Mouse (Mus musculus) heart, embryonic 11.5 days (tissue): Measurements from ENCODE around the gene Myo16. TPM values are rescaled to one million over a fixed set of nuclear protein-coding genes. Genes with fewer than 3 reads are reported as not detected.

Experiments used
- ATAC-seq: fragments of 200-750 bp; cut with Nextera tagmentation; replicated peaks from 2 replicates; pipeline ENCODE4 v1.8.0; 2017; ENCODE audit warnings: moderate library complexity; ENCODE audit not compliant: insufficient number of reproducible peaks, low FRiP score, low TSS enrichment
- H3K27ac ChIP-seq: fragments of 300-500 bp; sonication (generic); 2 replicates; pipeline ENCODE4 v1.5.1; 2014; ENCODE audit warnings: mild to moderate bottlenecking, low read depth, low read length
- H3K27me3 ChIP-seq: fragments of 300-500 bp; sonication (generic); 2 replicates; pipeline ENCODE4 v1.6.1; 2014; ENCODE audit warnings: mild to moderate bottlenecking, low read length, mixed read lengths; ENCODE audit not compliant: control insufficient read depth, insufficient read depth
- H3K36me3 ChIP-seq: fragments of 300-500 bp; sonication (generic); 2 replicates; pipeline ENCODE4 v1.6.1; 2014; ENCODE audit warnings: mild to moderate bottlenecking, low read length, moderate library complexity, mixed read lengths; ENCODE audit not compliant: control insufficient read depth, insufficient read depth
- H3K4me1 ChIP-seq: fragments of 300-500 bp; sonication (generic); 2 replicates; pipeline ENCODE4 v1.6.1; 2014; ENCODE audit warnings: low read length; ENCODE audit not compliant: control insufficient read depth, insufficient read depth
- H3K4me2 ChIP-seq: fragments of 300-500 bp; sonication (generic); 2 replicates; pipeline ENCODE4 v1.6.1; 2014; ENCODE audit warnings: mild to moderate bottlenecking, moderate library complexity
- H3K4me3 ChIP-seq: fragments of 300-500 bp; sonication (generic); 2 replicates; pipeline ENCODE4 v1.5.1; 2014; ENCODE audit warnings: low read depth, low read length
- H3K9ac ChIP-seq: fragments of 300-500 bp; sonication (generic); 2 replicates; pipeline ENCODE4 v1.6.1; 2014; ENCODE audit warnings: mild to moderate bottlenecking, low read depth, low read length, moderate library complexity
- H3K9me3 ChIP-seq: fragments of 300-500 bp; sonication (generic); replicated peaks from 2 replicates; pipeline ENCODE4 v1.6.1; 2016; ENCODE audit warnings: low read length; ENCODE audit not compliant: control insufficient read depth
- WGBS: fragments of 180-500 bp; shearing (Covaris S2); extraction: QIAGEN DNeasy Blood & Tissue Kit; methylation state at CpG from one replicate; pipeline ENCODE4 v1.1.7; 2014; ENCODE audit not compliant: insufficient replicate concordance; 5-methylcytosine and 5-hydroxymethylcytosine counted together
- polyA plus RNA-seq: library from polyadenylated mRNA; unstranded; fragments of >200 nt; fragmentation: Nextera tagmentation; extraction: Ambion mirVana; gene quantifications from 2 replicates; pipeline ENCODE4 v1.2.1, GENCODE M21; 2014

Gene Myo16
- polyA plus RNA-seq, 1 experiment from 2014 or later: 2.5 TPM

GRCm38 (mm10) chr8:10303061-10303460 is 149.3 kb downstream of the Myo16 start:
- no peaks in the 10 kb centered on the region for H3K9me3 ChIP-seq
- H3K27ac ChIP-seq: no peak overlapping the region
- ATAC-seq: no peak
- WGBS: 68% methylated on average over 4 of the region's 4 CpGs
- H3K36me3 ChIP-seq: no peaks in the 10 kb centered on the region
- H3K9ac ChIP-seq: no peak overlapping the region
- no peaks in the 10 kb centered on the region for H3K4me1 ChIP-seq
- no peaks in the 10 kb centered on the region for H3K27me3 ChIP-seq
- no peak overlapping the region for H3K4me2 ChIP-seq
- H3K4me3 ChIP-seq: no peak overlapping the region

DNA sequence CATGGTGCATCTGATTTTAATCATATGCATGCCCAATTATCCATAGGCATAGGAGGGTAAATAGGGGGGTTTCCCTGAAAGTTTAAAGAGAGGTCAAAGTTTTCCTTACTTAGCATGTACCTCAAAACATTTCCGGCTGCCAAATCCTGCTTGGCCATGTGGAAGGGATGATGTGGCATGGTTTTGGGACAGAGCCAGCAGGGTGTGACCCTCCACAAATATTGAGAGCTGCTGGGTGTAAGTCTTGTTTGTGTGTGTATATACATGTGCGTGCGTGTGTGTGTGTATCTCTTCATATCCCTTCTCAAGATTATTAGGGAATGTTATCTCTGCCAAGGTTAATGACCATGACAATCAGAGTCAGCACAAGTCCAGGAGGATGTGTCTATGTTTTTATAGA is 150.3 kb downstream of the Myo16 start:
- H3K9me3 ChIP-seq: no peaks in the 10 kb centered on the region
- H3K4me3 ChIP-seq: no peak overlapping the region
- H3K9ac ChIP-seq: no peak overlapping the region
- 78% methylated on average over 3 of the region's 3 CpGs for WGBS
- no peaks in the 10 kb centered on the region for H3K27me3 ChIP-seq
- H3K4me2 ChIP-seq: no peak overlapping the region
- no peak for ATAC-seq
- no peaks in the 10 kb centered on the region for H3K4me1 ChIP-seq
- no peaks in the 10 kb centered on the region for H3K36me3 ChIP-seq
- no peak overlapping the region for H3K27ac ChIP-seq

GRCm38 (mm10) chr8:10304721-10305120 is 151.0 kb downstream of the Myo16 start:
- 79% methylated on average over 1 of the region's 1 CpGs for WGBS
- Histone ChIP-seq H3K27me3 (no peaks in the 10 kb centered on the region), H3K4me1 (no peaks in the 10 kb centered on the region), H3K9ac (no peak overlapping the region), H3K4me2 (no peak overlapping the region), H3K36me3 (no peaks in the 10 kb centered on the region), H3K9me3 (no peaks in the 10 kb centered on the region), H3K4me3 (no peak overlapping the region), H3K27ac (no peak overlapping the region)
- no peak for ATAC-seq

- ATAC-seq: no peak
- Histone ChIP-seq H3K27ac (no peak overlapping the region), H3K4me3 (no peak overlapping the region), H3K27me3 (no peaks in the 10 kb centered on the region), H3K4me2 (no peak overlapping the region), H3K9ac (no peak overlapping the region), H3K4me1 (no peaks in the 10 kb centered on the region), H3K36me3 (no peaks in the 10 kb centered on the region), H3K9me3 (no peaks in the 10 kb centered on the region)
- WGBS: 82% methylated on average over 6 of the region's 6 CpGs
Observed at GRCm38 (mm10) chr8:10307345-10307744, 153.6 kb downstream of the Myo16 start.

GRCm38 (mm10) chr8:10307770-10308476 is 154.2 kb downstream of the Myo16 start:
- H3K9me3 ChIP-seq: no peaks in the 10 kb centered on the region
- no peak overlapping the region for H3K4me3 ChIP-seq
- H3K4me1 ChIP-seq: no peaks in the 10 kb centered on the region
- H3K4me2 ChIP-seq: no peak overlapping the region
- no peaks in the 10 kb centered on the region for H3K36me3 ChIP-seq
- H3K27ac ChIP-seq: no peak overlapping the region
- no peak for ATAC-seq
- H3K27me3 ChIP-seq: no peaks in the 10 kb centered on the region
- H3K9ac ChIP-seq: no peak overlapping the region
- WGBS: 55% methylated on average over 12 of the region's 12 CpGs

DNA sequence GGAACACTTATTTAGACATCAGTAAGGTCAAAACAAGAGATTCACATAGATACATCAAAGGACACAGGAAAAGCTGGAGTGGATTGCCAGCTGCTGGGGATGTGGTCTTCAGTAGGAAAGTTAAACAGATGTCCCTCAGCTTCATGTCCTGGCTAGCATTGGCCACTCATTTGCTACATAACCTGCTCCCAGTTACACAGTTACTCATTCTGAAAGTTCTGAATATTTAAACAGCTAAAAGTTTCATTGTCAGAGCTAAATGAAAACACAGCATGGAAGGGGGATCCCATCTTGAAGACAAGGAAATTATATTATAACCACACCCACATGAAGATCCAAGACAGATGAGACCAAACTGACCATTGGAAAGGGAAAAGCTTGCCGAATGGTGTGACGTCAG is 156.8 kb downstream of the Myo16 start:
- Histone ChIP-seq H3K9ac (no peak overlapping the region), H3K27me3 (no peaks in the 10 kb centered on the region), H3K4me3 (no peak overlapping the region), H3K4me1 (no peaks in the 10 kb centered on the region), H3K36me3 (no peaks in the 10 kb centered on the region), H3K9me3 (no peaks in the 10 kb centered on the region), H3K27ac (no peak overlapping the region), H3K4me2 (no peak overlapping the region)
- WGBS: 80% methylated on average over 2 of the region's 2 CpGs
- ATAC-seq: no peak

GRCm38 (mm10) chr8:10312316-10312715 is 158.6 kb downstream of the Myo16 start:
- Histone ChIP-seq H3K4me3 (no peak overlapping the region), H3K27me3 (no peaks in the 10 kb centered on the region), H3K4me1 (no peaks in the 10 kb centered on the region), H3K9ac (no peak overlapping the region), H3K27ac (no peak overlapping the region), H3K36me3 (no peaks in the 10 kb centered on the region), H3K9me3 (no peaks in the 10 kb centered on the region), H3K4me2 (no peak overlapping the region)
- 76% methylated on average over 10 of the region's 10 CpGs for WGBS
- ATAC-seq: no peak

- Histone ChIP-seq H3K4me2 (no peak overlapping the region), H3K36me3 (no peaks in the 10 kb centered on the region), H3K4me3 (no peak overlapping the region), H3K9me3 (no peaks in the 10 kb centered on the region), H3K9ac (no peak overlapping the region), H3K27ac (no peak overlapping the region), H3K4me1 (no peaks in the 10 kb centered on the region), H3K27me3 (no peaks in the 10 kb centered on the region)
- WGBS: 78% methylated on average over 5 of the region's 5 CpGs
- no peak for ATAC-seq
Observed at GRCm38 (mm10) chr8:10316201-10316600, 162.5 kb downstream of the Myo16 start.

DNA sequence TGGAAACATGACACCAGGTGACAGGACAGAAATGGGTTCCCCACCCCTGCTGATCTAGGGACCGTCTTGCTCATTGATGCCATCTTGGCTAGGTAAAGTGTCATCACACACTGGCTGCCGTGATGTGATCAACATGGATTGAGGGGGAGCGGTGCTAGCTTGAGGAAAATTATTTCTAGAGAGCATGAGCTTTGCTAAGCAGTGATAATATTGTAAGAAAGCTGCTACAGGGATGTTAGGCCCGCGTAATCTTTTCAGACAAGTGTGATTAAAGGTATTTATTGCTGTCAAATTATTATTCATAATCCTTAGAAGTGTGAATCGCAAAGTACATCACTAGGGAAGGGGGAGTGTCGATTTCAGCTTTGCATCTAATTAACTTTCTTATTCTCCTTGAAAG is 164.4 kb downstream of the Myo16 start:
- Histone ChIP-seq H3K9ac (no peak overlapping the region), H3K36me3 (no peaks in the 10 kb centered on the region), H3K27ac (no peak overlapping the region), H3K27me3 (no peaks in the 10 kb centered on the region), H3K9me3 (no peaks in the 10 kb centered on the region), H3K4me1 (no peaks in the 10 kb centered on the region), H3K4me2 (no peak overlapping the region), H3K4me3 (no peak overlapping the region)
- no peak for ATAC-seq
- 84% methylated on average over 7 of the region's 7 CpGs for WGBS
